Mouse (Mus musculus) midbrain, embryonic 11.5 days (tissue): ENCODE results near the gene Stra6l. TPM values are rescaled to one million over a fixed set of nuclear protein-coding genes. Genes with fewer than 3 reads are reported as not detected.

ENCODE experiments used
- ATAC-seq: fragments of 200-750 bp; cut with Nextera tagmentation; 2 replicates; pipeline ENCODE4 v1.8.0; 2017; ENCODE audit warnings: moderate TSS enrichment, moderate library complexity; ENCODE audit not compliant: low FRiP score
- DNase-seq: peaks from one replicate; pipeline ENCODE4 v3.0.0; 2015; ENCODE audit warnings: low spot score; ENCODE audit errors: missing footprints
- H3K27ac ChIP-seq: fragments of 300-500 bp; sonication (generic); 2 replicates; pipeline ENCODE4 v1.5.1; 2014; ENCODE audit warnings: low read depth, low read length
- H3K27me3 ChIP-seq: fragments of 300-500 bp; sonication (generic); 2 replicates; pipeline ENCODE4 v1.6.1; 2014; ENCODE audit warnings: mild to moderate bottlenecking, low read length, moderate library complexity, mixed read lengths; ENCODE audit not compliant: control insufficient read depth, insufficient read depth
- H3K36me3 ChIP-seq: fragments of 300-500 bp; sonication (generic); 2 replicates; pipeline ENCODE4 v1.6.1; 2014; ENCODE audit warnings: mild to moderate bottlenecking, low read length, moderate library complexity, mixed read lengths; ENCODE audit not compliant: control insufficient read depth, insufficient read depth
- H3K4me1 ChIP-seq: fragments of 300-500 bp; sonication (generic); 2 replicates; pipeline ENCODE4 v1.6.1; 2014; ENCODE audit warnings: low read length; ENCODE audit not compliant: control insufficient read depth, insufficient read depth
- H3K4me2 ChIP-seq: fragments of 300-500 bp; sonication (generic); 2 replicates; pipeline ENCODE4 v1.6.1; 2014; ENCODE audit warnings: mild to moderate bottlenecking, moderate library complexity
- H3K4me3 ChIP-seq: fragments of 300-500 bp; sonication (generic); 2 replicates; pipeline ENCODE4 v1.5.1; 2014; ENCODE audit warnings: low read depth, low read length
- H3K9ac ChIP-seq: fragments of 300-500 bp; sonication (generic); 2 replicates; pipeline ENCODE4 v1.6.1; 2014; ENCODE audit warnings: low read length
- H3K9me3 ChIP-seq: fragments of 300-500 bp; sonication (generic); 2 replicates; pipeline ENCODE4 v1.6.1; 2016; ENCODE audit warnings: low read length; ENCODE audit not compliant: control insufficient read depth
- WGBS: fragments of 180-500 bp; shearing (Covaris S2); extraction: QIAGEN DNeasy Blood & Tissue Kit; methylation state at CpG from one replicate; pipeline ENCODE4 v1.1.7; 2014; 5-methylcytosine and 5-hydroxymethylcytosine counted together
- polyA plus RNA-seq: library from polyadenylated mRNA; unstranded; fragments of >200 nt; fragmentation: Nextera tagmentation; extraction: Ambion mirVana; gene quantifications from 2 replicates; pipeline ENCODE4 v1.2.1, GENCODE M21; 2014

The Stra6l gene
- polyA plus RNA-seq, 1 experiment from 2014 or later, result 0.11 TPM

GRCm38 (mm10) chr4:45819208-45819931 is 29.1 kb upstream of the Stra6l start:
- Histone ChIP-seq H3K27ac (peak overlapping the region; percentile 90), H3K4me2 (peak overlapping the region; percentile 27), H3K9me3 (no peaks in the 10 kb centered on the region), H3K27me3 (peaks cover 7% of the 10 kb centered on the region; the same call in 1 of the 2 replicates), H3K36me3 (no peaks in the 10 kb centered on the region), H3K4me3 (no peak overlapping the region), H3K4me1 (peaks cover 47% of the 10 kb centered on the region), H3K9ac (peak overlapping the region; percentile 54; the same call in 1 of the 2 replicates)
- DNase-seq (peak; percentile 96), ATAC-seq (peak; percentile 72)
- WGBS, result 2% methylated on average over 17 of the region's 17 CpGs

- Histone ChIP-seq H3K4me2 (peak overlapping the region; percentile 27; the same call in 1 of the 2 replicates), H3K4me3 (no peak overlapping the region), H3K4me1 (peaks cover 56% of the 10 kb centered on the region), H3K27me3 (peaks cover 15% of the 10 kb centered on the region), H3K36me3 (no peaks in the 10 kb centered on the region), H3K9ac (no peak overlapping the region), H3K27ac (peak overlapping the region; percentile 90), H3K9me3 (no peaks in the 10 kb centered on the region)
- 44% methylated on average over 8 of the region's 8 CpGs for WGBS
- DNase-seq, result peak; percentile 96
- ATAC-seq, result no peak
Observed at GRCm38 (mm10) chr4:45820074-45820830, 28.2 kb upstream of the Stra6l start.

DNA sequence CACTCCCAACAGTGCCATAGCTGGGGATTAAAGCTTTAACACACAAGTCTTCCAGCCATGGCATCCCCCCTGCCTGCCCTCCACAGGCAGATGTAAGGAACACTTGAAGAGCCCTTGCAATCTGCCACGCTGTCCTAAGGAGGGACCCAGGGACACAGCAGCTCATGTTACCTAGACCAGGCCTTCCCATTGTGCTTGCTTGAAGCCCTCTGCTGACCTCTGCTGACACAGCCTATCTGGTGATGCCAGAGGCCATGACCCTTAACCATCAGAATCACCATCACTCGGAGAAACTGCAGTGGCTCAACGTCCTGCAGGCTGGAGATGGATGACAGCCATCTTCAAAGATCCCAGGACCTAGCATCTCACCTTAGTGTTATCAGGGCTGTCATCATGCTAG is 26.5 kb upstream of the Stra6l start:
- no peaks in the 10 kb centered on the region for H3K36me3 ChIP-seq
- H3K27ac ChIP-seq, result peak overlapping the region; percentile 13; the same call in 1 of the 2 replicates
- WGBS, result 19% methylated on average over 3 of the region's 3 CpGs
- no peaks in the 10 kb centered on the region for H3K9me3 ChIP-seq
- H3K9ac ChIP-seq, result no peak overlapping the region
- ATAC-seq (no peak), DNase-seq (no peak)
- peaks cover 54% of the 10 kb centered on the region for H3K4me1 ChIP-seq
- H3K4me3 ChIP-seq, result no peak overlapping the region
- peaks cover 32% of the 10 kb centered on the region for H3K27me3 ChIP-seq
- H3K4me2 ChIP-seq, result no peak overlapping the region

- Histone ChIP-seq H3K9ac (peak overlapping the region; percentile 37), H3K4me1 (peaks cover 52% of the 10 kb centered on the region), H3K27me3 (peaks cover 42% of the 10 kb centered on the region), H3K27ac (peak overlapping the region; percentile 76), H3K9me3 (no peaks in the 10 kb centered on the region), H3K4me3 (no peak overlapping the region), H3K4me2 (peak overlapping the region; percentile 56), H3K36me3 (no peaks in the 10 kb centered on the region)
- 8% methylated on average over 11 of the region's 11 CpGs for WGBS
- DNase-seq (peak; percentile 95), ATAC-seq (peak; percentile 56)
Observed at GRCm38 (mm10) chr4:45822781-45823575, 25.5 kb upstream of the Stra6l start.

- Histone ChIP-seq H3K27me3 (peaks cover 48% of the 10 kb centered on the region), H3K4me1 (peaks cover 40% of the 10 kb centered on the region)
- ATAC-seq, result peak; percentile 58
Observed at GRCm38 (mm10) chr4:45824049-45824760, 24.3 kb upstream of the Stra6l start.

GRCm38 (mm10) chr4:45824761-45825556 is 23.5 kb upstream of the Stra6l start:
- no peak for ATAC-seq
- H3K36me3 ChIP-seq, result no peaks in the 10 kb centered on the region
- H3K4me1 ChIP-seq, result peaks cover 39% of the 10 kb centered on the region
- peak overlapping the region; percentile 56 for H3K4me2 ChIP-seq
- 28% methylated on average over 14 of the region's 14 CpGs for WGBS
- peak overlapping the region; percentile 53 for H3K4me3 ChIP-seq
- peak overlapping the region; percentile 56 for H3K9ac ChIP-seq
- peak overlapping the region; percentile 76 for H3K27ac ChIP-seq
- H3K27me3 ChIP-seq, result peaks cover 48% of the 10 kb centered on the region
- H3K9me3 ChIP-seq, result no peaks in the 10 kb centered on the region
- peak; percentile 90 for DNase-seq

More at GRCm38 (mm10) chr4:45824049-45824760, 24.3 kb upstream of the Stra6l start:
- WGBS, result 3% methylated on average over 10 of the region's 10 CpGs
- Histone ChIP-seq H3K4me2 (peak overlapping the region; percentile 56), H3K36me3 (no peaks in the 10 kb centered on the region), H3K27ac (peak overlapping the region; percentile 76), H3K4me3 (peak overlapping the region; percentile 53), H3K9ac (peak overlapping the region; percentile 56), H3K9me3 (no peaks in the 10 kb centered on the region)
- DNase-seq, result peak; percentile 95

DNA sequence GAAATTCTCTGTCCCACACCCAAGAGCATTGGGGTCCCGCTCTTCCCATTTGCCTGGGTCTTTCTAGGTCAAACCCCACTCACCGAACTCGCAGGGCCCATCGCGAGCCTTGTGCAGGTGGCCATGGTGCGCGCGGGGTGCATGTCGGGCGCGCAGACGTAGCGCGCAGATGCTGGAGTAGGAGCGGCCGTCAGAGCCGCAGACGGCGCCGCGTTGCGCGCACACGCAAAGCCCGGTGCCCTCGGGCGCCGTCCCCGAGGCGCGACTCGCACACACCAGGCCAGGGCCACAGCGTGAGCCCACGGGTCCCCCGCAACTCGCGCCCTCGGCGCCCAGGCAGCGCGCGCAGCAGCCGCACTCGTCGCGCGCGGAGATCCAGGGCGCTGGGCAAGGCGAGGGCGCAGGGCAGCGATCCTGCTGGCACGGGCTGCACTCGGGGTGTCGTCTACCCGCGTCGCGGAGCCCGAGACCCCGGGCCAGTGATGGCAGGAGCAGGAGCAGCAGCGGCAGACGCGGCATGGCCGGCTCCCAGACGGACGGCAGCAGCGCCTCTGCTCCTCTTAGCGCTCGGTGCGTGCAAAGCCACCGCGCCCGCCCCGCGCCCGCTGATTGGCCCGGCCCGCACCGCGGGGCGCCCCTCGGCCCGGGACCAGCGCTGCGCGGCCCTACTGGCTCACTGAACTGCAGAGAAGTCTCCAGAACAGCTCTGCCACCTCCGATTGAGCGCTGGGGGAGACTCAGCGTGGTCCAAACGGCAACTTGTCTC is 22.0 kb upstream of the Stra6l start, which contains the start of gene Igfbpl1:
TSS of gene Igfbpl1 (minus strand) at position 649 of the 766 bp plus-strand sequence.
- DNase-seq (peak; percentile 92), ATAC-seq (peak; percentile 33; the same call in 1 of the 2 replicates)
- 1% methylated on average over 88 of the region's 91 CpGs for WGBS
- no peaks in the 10 kb centered on the region for H3K9me3 ChIP-seq
- H3K36me3 ChIP-seq, result no peaks in the 10 kb centered on the region
- peak within 1 kb of the TSS; percentile 53 for H3K4me3 ChIP-seq
- peaks cover 48% of the 10 kb centered on the region for H3K4me1 ChIP-seq
- peak within 1 kb of the TSS; percentile 74 for H3K9ac ChIP-seq
- H3K27ac ChIP-seq, result peak within 1 kb of the TSS; percentile 52
- peak within 1 kb of the TSS; percentile 56 for H3K4me2 ChIP-seq
- H3K27me3 ChIP-seq, result peaks cover 44% of the 10 kb centered on the region
